Mouse (Mus musculus): ENCODE results near the gene Shank1. TPM values are rescaled to one million over a fixed set of nuclear protein-coding genes. Genes with fewer than 3 reads are reported as not detected.

The Shank1 gene
- total and polyA plus RNA-seq, 3 experiments, result 0.12 to 3.9 TPM; not detected in 1

GRCm38 (mm10) chr7:44269397-44269796 lies 40.7 kb upstream of the Shank1 start:
- H3K4me1 ChIP-seq (ENCODE audit: control insufficient read depth in 1 of 2, insufficient read depth in 2 of 2, low read length in 2 of 2), result no peaks in the 10 kb centered on the region
- H3K27ac ChIP-seq (ENCODE audit: control insufficient read depth, low read depth, low read length), result no peak overlapping the region
- H3K79me2 ChIP-seq (ENCODE audit: control insufficient read depth, insufficient read depth, low read length, poor library complexity), result no peaks in the 10 kb centered on the region
- H3K9ac ChIP-seq (ENCODE audit: control insufficient read depth, low read depth, low read length, poor library complexity, severe bottlenecking), result no peak overlapping the region
- TF ChIP-seq GATA1 (IDR thresholded peaks at IDR 0.05; ENCODE audit: low read depth, low read length) (no peak), RAD21 (IDR thresholded peaks at IDR 0.05; ENCODE audit: low read depth, low read length) (no peak), KAT2A (conservative IDR thresholded peaks at IDR 0.05; ENCODE audit: low read depth, low read length) (no peak), NRF1 (IDR thresholded peaks at IDR 0.05; ENCODE audit: insufficient read depth, low read depth, low read length, poor library complexity, severe bottlenecking) (no peak), ETS1 (IDR thresholded peaks at IDR 0.05; ENCODE audit: low read depth, low read length) (no peak), MAFK (IDR thresholded peaks at IDR 0.05; ENCODE audit: borderline replicate concordance, low read depth, low read length) (no peak), POLR2A (IDR thresholded peaks at IDR 0.05; ENCODE audit: control insufficient read depth in 1 of 2, insufficient read depth in 1 of 2, low read depth in 1 of 2, low read length in 2 of 2, poor library complexity in 1 of 2) (no peak), BHLHE40 (IDR thresholded peaks at IDR 0.05; ENCODE audit: borderline replicate concordance, low read depth, low read length) (no peak), TAL1 (IDR thresholded peaks at IDR 0.05; ENCODE audit: low read length) (no peak), GABPA (IDR thresholded peaks at IDR 0.05; ENCODE audit: low read depth, low read length) (no peak), MYC (IDR thresholded peaks at IDR 0.05; ENCODE audit: low read depth, low read length) (no peak)
- no peaks in the 10 kb centered on the region for H3K27me3 ChIP-seq (ENCODE audit: control insufficient read depth in 1 of 2, insufficient read depth in 2 of 2, low read length in 2 of 2)
- no peak for DNase-seq (ENCODE audit: low read depth, low spot score)
- no peaks in the 10 kb centered on the region for H3K9me3 ChIP-seq (replicated peaks; ENCODE audit: insufficient read depth, low read length)
- H3K36me3 ChIP-seq (ENCODE audit: control insufficient read depth in 1 of 2, insufficient read depth in 2 of 2, low read length in 2 of 2), result no peaks in the 10 kb centered on the region
- no peak overlapping the region for H3K4me3 ChIP-seq (ENCODE audit: control insufficient read depth in 1 of 2, insufficient read depth in 1 of 2, low read depth in 2 of 2, low read length in 2 of 2)

- H3K79me2 ChIP-seq (ENCODE audit: control insufficient read depth, insufficient read depth, low read length, poor library complexity), result no peaks in the 10 kb centered on the region
- H3K4me3 ChIP-seq (ENCODE audit: control insufficient read depth in 1 of 2, insufficient read depth in 1 of 2, low read depth in 2 of 2, low read length in 2 of 2), result no peak overlapping the region
- H3K9ac ChIP-seq (ENCODE audit: control insufficient read depth, low read depth, low read length, poor library complexity, severe bottlenecking), result no peak overlapping the region
- no peaks in the 10 kb centered on the region for H3K36me3 ChIP-seq (ENCODE audit: control insufficient read depth in 1 of 2, insufficient read depth in 2 of 2, low read length in 2 of 2)
- no peak overlapping the region for H3K27ac ChIP-seq (ENCODE audit: control insufficient read depth, low read depth, low read length)
- H3K9me3 ChIP-seq (replicated peaks; ENCODE audit: insufficient read depth, low read length), result no peaks in the 10 kb centered on the region
- no peaks in the 10 kb centered on the region for H3K4me1 ChIP-seq (ENCODE audit: control insufficient read depth in 1 of 2, insufficient read depth in 2 of 2, low read length in 2 of 2)
- no peaks in the 10 kb centered on the region for H3K27me3 ChIP-seq (ENCODE audit: control insufficient read depth in 1 of 2, insufficient read depth in 2 of 2, low read length in 2 of 2)
- DNase-seq (ENCODE audit: low read depth, low spot score), result peak; percentile 69
- TF ChIP-seq JUND (IDR thresholded peaks at IDR 0.05; ENCODE audit: low read depth, low read length), result no peak
- TF ChIP-seq USF2 (IDR thresholded peaks at IDR 0.05; ENCODE audit: borderline replicate concordance in 1 of 2, insufficient read depth in 1 of 2, low read depth in 1 of 2, low read length in 2 of 2), result no peak
- TF ChIP-seq TAL1 (IDR thresholded peaks at IDR 0.05; ENCODE audit: low read length), result no peak
- no peak for TF ChIP-seq CHD1 (IDR thresholded peaks at IDR 0.05; ENCODE audit: low read depth, low read length)
- no peak for TF ChIP-seq ZNF384 (IDR thresholded peaks at IDR 0.05; ENCODE audit: low read depth, low read length)
- no peak for TF ChIP-seq CHD2 (IDR thresholded peaks at IDR 0.05; ENCODE audit: low read length)
- TF ChIP-seq TBP (IDR thresholded peaks at IDR 0.05; ENCODE audit: low read depth, low read length), result no peak
- no peak for TF ChIP-seq POLR2AphosphoS5 (IDR thresholded peaks at IDR 0.05; ENCODE audit: borderline replicate concordance, low read depth, low read length)
- TF ChIP-seq ETS1 (IDR thresholded peaks at IDR 0.05; ENCODE audit: low read depth, low read length), result no peak
- TF ChIP-seq ZMIZ1 (IDR thresholded peaks at IDR 0.05; ENCODE audit: low read depth, low read length), result no peak
- no peak for TF ChIP-seq UBTF (IDR thresholded peaks at IDR 0.05; ENCODE audit: borderline replicate concordance, insufficient read depth, low read depth, low read length)
- TF ChIP-seq TCF12 (IDR thresholded peaks at IDR 0.05; ENCODE audit: low read depth, low read length), result no peak
- no peak for TF ChIP-seq POLR2A (IDR thresholded peaks at IDR 0.05; ENCODE audit: control insufficient read depth in 1 of 2, insufficient read depth in 1 of 2, low read depth in 1 of 2, low read length in 2 of 2, poor library complexity in 1 of 2)
- no peak for TF ChIP-seq MEF2A (IDR thresholded peaks at IDR 0.05; ENCODE audit: extremely low read depth, insufficient replicate concordance, low read depth, low read length, poor library complexity, severe bottlenecking)
- TF ChIP-seq NRF1 (IDR thresholded peaks at IDR 0.05; ENCODE audit: insufficient read depth, low read depth, low read length, poor library complexity, severe bottlenecking), result peak; percentile 53; the same call in 1 of the 2 replicates
- TF ChIP-seq CTCF (IDR thresholded peaks at IDR 0.05 in 2 of 3, conservative IDR thresholded peaks at IDR 0.05 in 1 of 3; ENCODE audit: control insufficient read depth in 1 of 3, insufficient read depth in 1 of 3, low read depth in 2 of 3, low read length in 3 of 3, poor library complexity in 1 of 3, severe bottlenecking in 1 of 3), result no peak
- peak; percentile 89 for TF ChIP-seq HCFC1 (IDR thresholded peaks at IDR 0.05; ENCODE audit: low read depth, low read length)
- no peak for TF ChIP-seq SIN3A (IDR thresholded peaks at IDR 0.05; ENCODE audit: low read length)
- TF ChIP-seq MXI1 (IDR thresholded peaks at IDR 0.05; ENCODE audit: low read depth, low read length), result no peak
- TF ChIP-seq POLR2AphosphoS2 (IDR thresholded peaks at IDR 0.05; ENCODE audit: low read length), result no peak
- TF ChIP-seq MAX (IDR thresholded peaks at IDR 0.05; ENCODE audit: low read length), result no peak
- TF ChIP-seq MAFK (IDR thresholded peaks at IDR 0.05; ENCODE audit: borderline replicate concordance, low read depth, low read length), result no peak
- TF ChIP-seq RAD21 (IDR thresholded peaks at IDR 0.05; ENCODE audit: low read depth, low read length), result no peak
- no peak for TF ChIP-seq ZC3H11A (IDR thresholded peaks at IDR 0.05; ENCODE audit: low read depth, low read length)
- no peak for TF ChIP-seq EP300 (IDR thresholded peaks at IDR 0.05; ENCODE audit: low read depth in 1 of 2, low read length in 2 of 2)
- TF ChIP-seq MYB (IDR thresholded peaks at IDR 0.05; ENCODE audit: low read depth, low read length), result no peak
Observed at GRCm38 (mm10) chr7:44271309-44271708, 38.7 kb upstream of the Shank1 start.
